Mouse (Mus musculus): Measurements from ENCODE around the gene 1700023F06Rik. TPM values are rescaled to one million over a fixed set of nuclear protein-coding genes. Genes with fewer than 3 reads are reported as not detected.

The 1700023F06Rik gene
- total and polyA plus RNA-seq, 3 experiments: not detected

DNA sequence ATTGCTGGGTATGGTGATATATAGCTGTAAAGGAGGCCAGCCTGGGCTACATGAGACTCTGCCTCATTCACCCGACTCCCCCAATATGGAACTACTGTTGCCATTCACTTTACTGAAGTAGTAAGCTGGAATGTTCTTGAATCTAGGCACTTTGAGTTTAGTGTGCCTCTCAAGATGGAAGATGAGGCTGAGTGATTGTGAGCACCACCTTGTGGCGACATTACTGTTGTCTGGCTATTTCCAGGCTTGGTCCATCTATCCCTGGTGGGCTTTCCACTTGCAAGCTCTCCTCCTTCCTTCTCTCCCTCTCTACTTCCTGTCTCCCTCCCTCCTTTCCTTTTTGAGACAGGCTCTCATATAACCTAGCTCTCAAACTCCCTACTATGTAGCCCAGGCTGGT, 23.5 kb downstream of the 1700023F06Rik start:
- DNase-seq (ENCODE audit: low spot score) (no peak), ATAC-seq (ENCODE audit: extremely low read depth, insufficient number of reproducible peaks, low FRiP score, poor library complexity, severe bottlenecking) (no peak; the same call in 1 of the 2 replicates)
- Histone ChIP-seq H3K4me1 (ENCODE audit: insufficient read depth, low read depth, low read length) (peaks cover 6% of the 10 kb centered on the region), H3K9me3 (replicated peaks) (no peaks in the 10 kb centered on the region), H3K36me3 (replicated peaks) (no peaks in the 10 kb centered on the region), H3K27me3 (ENCODE audit: insufficient read depth, low read length) (peaks cover 56% of the 10 kb centered on the region), H3K4me3 (ENCODE audit: low read depth, low read length) (no peak overlapping the region)
- TF ChIP-seq GATA2 (IDR thresholded peaks at IDR 0.05; ENCODE audit: borderline replicate concordance, low read depth, low read length) (no peak), POLR2AphosphoS5 (IDR thresholded peaks at IDR 0.05; ENCODE audit: insufficient replicate concordance, low read depth, low read length) (no peak), GATA1 (IDR thresholded peaks at IDR 0.05; ENCODE audit: borderline replicate concordance, low read length) (no peak), TAL1 (conservative IDR thresholded peaks at IDR 0.05; ENCODE audit: low read depth, low read length) (no peak), CTCF (IDR thresholded peaks at IDR 0.05; ENCODE audit: low read depth, low read length) (no peak)

DNA sequence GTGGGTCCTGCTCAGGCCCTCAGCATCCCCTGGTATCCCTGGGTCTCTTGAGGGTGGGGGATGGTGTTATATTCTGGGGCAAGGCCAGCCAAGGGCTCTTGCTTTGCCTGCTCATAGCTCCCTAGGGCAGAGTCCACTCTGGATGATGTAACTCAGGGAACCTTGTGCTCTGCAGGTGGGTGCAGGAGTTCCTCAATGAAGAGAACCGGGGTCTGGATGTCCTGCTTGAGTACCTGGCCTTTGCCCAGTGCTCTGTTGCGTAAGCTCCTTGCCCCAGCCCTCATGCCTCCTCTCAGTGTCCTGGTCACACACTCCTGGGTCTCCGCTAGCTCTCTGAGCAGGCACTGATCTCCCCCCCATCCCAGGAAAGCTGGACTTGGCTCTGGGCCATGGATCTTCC, 26.4 kb downstream of the 1700023F06Rik start:
- Histone ChIP-seq H3K27me3 (ENCODE audit: insufficient read depth, low read length) (peaks cover 64% of the 10 kb centered on the region), H3K9me3 (replicated peaks) (no peaks in the 10 kb centered on the region), H3K4me1 (ENCODE audit: insufficient read depth, low read depth, low read length) (peaks cover 24% of the 10 kb centered on the region), H3K36me3 (replicated peaks) (no peaks in the 10 kb centered on the region), H3K4me3 (ENCODE audit: low read depth, low read length) (no peak overlapping the region)
- TF ChIP-seq POLR2AphosphoS5 (IDR thresholded peaks at IDR 0.05; ENCODE audit: insufficient replicate concordance, low read depth, low read length) (no peak), TAL1 (conservative IDR thresholded peaks at IDR 0.05; ENCODE audit: low read depth, low read length) (no peak), GATA2 (IDR thresholded peaks at IDR 0.05; ENCODE audit: borderline replicate concordance, low read depth, low read length) (no peak), GATA1 (IDR thresholded peaks at IDR 0.05; ENCODE audit: borderline replicate concordance, low read length) (no peak), CTCF (IDR thresholded peaks at IDR 0.05; ENCODE audit: low read depth, low read length) (no peak)
- DNase-seq (ENCODE audit: low spot score): no peak
- ATAC-seq (ENCODE audit: extremely low read depth, insufficient number of reproducible peaks, low FRiP score, poor library complexity, severe bottlenecking): no peak

DNA sequence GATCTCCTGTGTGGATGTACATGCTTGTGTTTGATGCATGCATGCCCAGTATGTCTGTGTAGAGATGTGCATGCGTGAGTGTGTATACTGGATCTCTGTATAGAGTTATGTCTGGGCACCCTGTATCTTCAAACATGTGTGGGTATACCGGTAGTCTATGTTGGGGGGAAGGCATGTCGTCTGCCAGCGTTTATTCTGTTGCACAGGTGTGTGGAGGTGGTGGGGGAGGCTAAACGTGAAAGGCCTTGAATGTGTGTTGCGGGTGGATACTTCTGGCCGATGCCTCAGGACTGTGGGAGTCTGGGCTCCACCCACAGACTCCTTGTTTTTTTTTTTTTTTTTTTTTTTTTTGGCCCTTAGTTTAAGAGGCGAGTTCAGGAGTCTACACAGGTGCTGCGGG, 27.0 kb downstream of the 1700023F06Rik start:
- Histone ChIP-seq H3K4me1 (ENCODE audit: insufficient read depth, low read depth, low read length) (peaks cover 29% of the 10 kb centered on the region), H3K4me3 (ENCODE audit: low read depth, low read length) (no peak overlapping the region), H3K36me3 (replicated peaks) (no peaks in the 10 kb centered on the region), H3K9me3 (replicated peaks) (no peaks in the 10 kb centered on the region), H3K27me3 (ENCODE audit: insufficient read depth, low read length) (peaks cover 62% of the 10 kb centered on the region)
- TF ChIP-seq GATA2 (IDR thresholded peaks at IDR 0.05; ENCODE audit: borderline replicate concordance, low read depth, low read length) (no peak), TAL1 (conservative IDR thresholded peaks at IDR 0.05; ENCODE audit: low read depth, low read length) (no peak), POLR2AphosphoS5 (IDR thresholded peaks at IDR 0.05; ENCODE audit: insufficient replicate concordance, low read depth, low read length) (no peak), CTCF (IDR thresholded peaks at IDR 0.05; ENCODE audit: low read depth, low read length) (no peak), GATA1 (IDR thresholded peaks at IDR 0.05; ENCODE audit: borderline replicate concordance, low read length) (no peak)
- no peak for ATAC-seq (ENCODE audit: extremely low read depth, insufficient number of reproducible peaks, low FRiP score, poor library complexity, severe bottlenecking)
- DNase-seq (ENCODE audit: low spot score): no peak

DNA sequence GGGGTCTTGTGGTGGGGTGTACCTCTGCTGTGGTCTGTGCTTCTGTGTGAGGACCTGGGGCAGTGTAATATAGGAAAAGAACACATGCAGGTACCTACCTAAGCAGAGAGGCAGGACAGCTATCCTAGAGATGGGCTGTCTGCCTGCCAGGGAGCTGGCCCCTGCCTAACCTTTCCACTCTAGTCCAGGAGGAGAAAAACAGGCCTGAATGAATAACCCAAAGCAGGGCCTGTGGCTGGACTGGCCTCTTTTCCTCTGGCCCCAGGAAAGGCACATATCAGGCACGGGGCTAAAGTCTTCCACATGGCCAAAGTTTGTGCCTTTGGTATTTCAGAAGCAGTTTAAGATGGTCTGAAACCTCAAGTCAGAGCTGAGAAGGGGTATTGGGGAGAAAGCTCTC, 27.9 kb downstream of the 1700023F06Rik start:
- no peaks in the 10 kb centered on the region for H3K9me3 ChIP-seq (replicated peaks)
- ATAC-seq (ENCODE audit: extremely low read depth, insufficient number of reproducible peaks, low FRiP score, poor library complexity, severe bottlenecking): no peak
- TF ChIP-seq TAL1 (conservative IDR thresholded peaks at IDR 0.05; ENCODE audit: low read depth, low read length) (no peak), GATA1 (IDR thresholded peaks at IDR 0.05; ENCODE audit: borderline replicate concordance, low read length) (no peak), POLR2AphosphoS5 (IDR thresholded peaks at IDR 0.05; ENCODE audit: insufficient replicate concordance, low read depth, low read length) (no peak), CTCF (IDR thresholded peaks at IDR 0.05; ENCODE audit: low read depth, low read length) (no peak), GATA2 (IDR thresholded peaks at IDR 0.05; ENCODE audit: borderline replicate concordance, low read depth, low read length) (no peak)

DNA sequence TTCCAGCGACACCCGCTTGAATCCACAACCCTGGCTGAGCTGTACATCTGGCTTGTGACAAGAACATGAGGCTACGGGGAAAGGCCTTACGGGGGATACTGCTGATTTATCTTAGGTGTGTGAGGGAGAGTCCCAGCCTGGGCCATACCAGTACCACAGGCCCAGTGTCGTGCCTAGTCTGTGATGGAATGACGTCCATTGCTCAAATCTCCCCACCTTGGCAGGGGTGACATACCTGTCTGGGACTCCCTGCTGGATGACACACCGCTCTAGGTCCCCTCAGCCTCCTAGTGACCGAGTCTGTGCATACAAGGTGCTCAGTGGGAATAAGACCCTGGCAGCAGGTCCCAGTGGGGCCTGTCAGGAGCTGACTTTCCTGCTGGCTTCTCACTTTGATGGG, 29.6 kb downstream of the 1700023F06Rik start:
- ATAC-seq (ENCODE audit: extremely low read depth, insufficient number of reproducible peaks, low FRiP score, poor library complexity, severe bottlenecking): no peak
- H3K27me3 ChIP-seq (ENCODE audit: insufficient read depth, low read length): peaks cover 46% of the 10 kb centered on the region
- H3K9me3 ChIP-seq (replicated peaks): no peaks in the 10 kb centered on the region
- no peaks in the 10 kb centered on the region for H3K36me3 ChIP-seq (replicated peaks)
- TF ChIP-seq CTCF (IDR thresholded peaks at IDR 0.05; ENCODE audit: low read depth, low read length) (no peak), POLR2AphosphoS5 (IDR thresholded peaks at IDR 0.05; ENCODE audit: insufficient replicate concordance, low read depth, low read length) (no peak), TAL1 (conservative IDR thresholded peaks at IDR 0.05; ENCODE audit: low read depth, low read length) (no peak), GATA1 (IDR thresholded peaks at IDR 0.05; ENCODE audit: borderline replicate concordance, low read length) (no peak), GATA2 (IDR thresholded peaks at IDR 0.05; ENCODE audit: borderline replicate concordance, low read depth, low read length) (no peak)
- peaks cover 49% of the 10 kb centered on the region for H3K4me1 ChIP-seq (ENCODE audit: insufficient read depth, low read depth, low read length)
- no peak overlapping the region for H3K4me3 ChIP-seq (ENCODE audit: low read depth, low read length)
- DNase-seq (ENCODE audit: low spot score): no peak

More for the DNA sequence above, 27.9 kb downstream of the 1700023F06Rik start:
- H3K27me3 ChIP-seq (ENCODE audit: insufficient read depth, low read length): peaks cover 54% of the 10 kb centered on the region
- H3K4me1 ChIP-seq (ENCODE audit: insufficient read depth, low read depth, low read length): peaks cover 39% of the 10 kb centered on the region
- no peaks in the 10 kb centered on the region for H3K36me3 ChIP-seq (replicated peaks)
- no peak for DNase-seq (ENCODE audit: low spot score)
- H3K4me3 ChIP-seq (ENCODE audit: low read depth, low read length): no peak overlapping the region

DNA sequence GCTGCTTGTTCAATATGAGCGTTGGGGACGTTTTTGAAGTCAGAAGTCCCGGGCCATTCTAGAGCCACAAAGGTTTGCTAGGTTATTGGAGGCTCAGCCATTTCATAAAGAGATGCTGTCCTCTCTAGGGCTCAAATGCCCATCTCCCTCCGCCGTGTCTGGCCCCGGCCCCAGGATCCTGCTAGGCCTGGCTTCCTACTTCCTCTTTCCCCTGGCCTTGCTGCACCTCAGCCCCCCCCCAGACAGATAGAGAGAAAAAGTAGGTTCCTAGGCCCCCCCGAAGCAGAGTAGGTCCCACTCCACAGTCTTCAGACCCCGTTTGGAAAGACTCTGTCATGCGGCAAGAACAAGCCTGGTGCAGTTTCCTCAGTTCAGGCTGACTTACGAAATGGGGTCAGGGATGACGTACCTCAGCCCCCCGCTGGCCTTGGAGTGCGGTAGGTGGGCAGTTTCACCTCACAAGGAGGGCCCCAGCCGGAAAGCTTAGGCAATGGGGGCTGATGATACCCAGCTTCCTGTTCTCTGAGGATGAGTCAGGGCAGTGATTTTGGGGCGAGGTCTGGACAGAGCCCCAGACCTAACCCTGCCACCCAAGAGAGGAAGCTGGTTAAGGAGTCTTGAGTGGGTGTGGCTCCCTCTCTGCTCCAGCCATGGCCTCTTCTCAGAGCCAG, 30.4 kb downstream of the 1700023F06Rik start:
- Histone ChIP-seq H3K36me3 (replicated peaks) (no peaks in the 10 kb centered on the region), H3K4me1 (ENCODE audit: insufficient read depth, low read depth, low read length) (peaks cover 57% of the 10 kb centered on the region), H3K9me3 (replicated peaks) (no peaks in the 10 kb centered on the region), H3K27me3 (ENCODE audit: insufficient read depth, low read length) (peaks cover 46% of the 10 kb centered on the region), H3K4me3 (ENCODE audit: low read depth, low read length) (no peak overlapping the region)
- ATAC-seq (ENCODE audit: extremely low read depth, insufficient number of reproducible peaks, low FRiP score, poor library complexity, severe bottlenecking) (no peak), DNase-seq (ENCODE audit: low spot score) (peak; percentile 16)
- TF ChIP-seq TAL1 (conservative IDR thresholded peaks at IDR 0.05; ENCODE audit: low read depth, low read length): no peak
